Mouse (Mus musculus) ES-E14 (cell line): ENCODE results near the gene Agl. TPM values are rescaled to one million over a fixed set of nuclear protein-coding genes. Genes with fewer than 3 reads are reported as not detected.

Experiments
- DNase-seq: peaks from one replicate; pipeline ENCODE4 v3.0.0-alpha.2; 2013; ENCODE audit warnings: low read depth, low spot score
- H3K27ac ChIP-seq: 2 replicates; pipeline ENCODE4 v1.5.1; 2012; ENCODE audit warnings: low read depth, mild to moderate bottlenecking, low read length, moderate library complexity, mixed read lengths; ENCODE audit not compliant: poor library complexity, insufficient read depth, severe bottlenecking
- H3K36me3 ChIP-seq: 2 replicates; pipeline ENCODE4 v1.6.1; 2012; ENCODE audit warnings: mild to moderate bottlenecking, low read length, moderate library complexity, mixed read lengths; ENCODE audit not compliant: control insufficient read depth, poor library complexity, insufficient read depth, severe bottlenecking
- H3K4me1 ChIP-seq, 2 experiments: fragments of 150-350 bp in 1 of 2; sonication (generic) in 1 of 2; 2 replicates each; pipeline ENCODE4 v1.6.1; 2012; ENCODE audit warnings: low read length in 2 of 2, mild to moderate bottlenecking in 1 of 2, mixed read lengths in 1 of 2; ENCODE audit not compliant: control insufficient read depth in 2 of 2, insufficient read depth in 2 of 2, poor library complexity in 1 of 2
- H3K4me3 ChIP-seq, 2 experiments: fragments of 150-350 bp in 1 of 2; sonication (generic) in 1 of 2; 2 replicates each; pipeline ENCODE4 v1.5.1; 2012; ENCODE audit warnings: low read length in 2 of 2, low read depth in 1 of 2, mild to moderate bottlenecking in 1 of 2, mixed read lengths in 1 of 2; ENCODE audit not compliant: insufficient read depth in 1 of 2, poor library complexity in 1 of 2, severe bottlenecking in 1 of 2
- H3K9ac ChIP-seq: 2 replicates; pipeline ENCODE4 v1.6.1; 2012; ENCODE audit warnings: low read depth, mild to moderate bottlenecking, low read length, mixed read lengths; ENCODE audit not compliant: poor library complexity, insufficient read depth, severe bottlenecking
- H3K9me3 ChIP-seq: fragments of 150-350 bp; sonication (generic); 2 replicates; pipeline ENCODE4 v1.6.1; 2012; ENCODE audit warnings: low read depth, mild to moderate bottlenecking, low read length; ENCODE audit not compliant: control insufficient read depth, insufficient read depth
- CHD2 ChIP-seq: IDR thresholded peaks from 2 replicates; pipeline ENCODE4 v1.6.1; 2014; ENCODE audit warnings: mild to moderate bottlenecking, low read depth, low read length, inconsistent platforms
- HCFC1 ChIP-seq: IDR thresholded peaks from 2 replicates; pipeline ENCODE4 v1.6.1; 2012; ENCODE audit warnings: low read length, inconsistent platforms, borderline replicate concordance; ENCODE audit not compliant: insufficient read depth
- MAFK ChIP-seq: IDR thresholded peaks from 2 replicates; pipeline ENCODE4 v1.6.1; 2014; ENCODE audit warnings: mild to moderate bottlenecking, low read depth, low read length, inconsistent platforms; ENCODE audit not compliant: insufficient read depth
- ZC3H11A ChIP-seq: IDR thresholded peaks from 2 replicates; pipeline ENCODE4 v1.6.1; 2012; ENCODE audit warnings: low read depth, mild to moderate bottlenecking, inconsistent platforms, low read length, borderline replicate concordance
- ZNF384 ChIP-seq: IDR thresholded peaks from 2 replicates; pipeline ENCODE4 v1.6.1; 2012; ENCODE audit warnings: low read depth, low read length, inconsistent platforms
- in situ Hi-C, 2 experiments: fragments of 600-800 bp; cut with MboI; formaldehyde crosslinking; loops; one replicate each; pipeline ENCODE4 v1.15.1; 2025; ENCODE audit warnings: low sequenced_read_pairs in 2 of 2, inconsistent platforms in 1 of 2; ENCODE audit not compliant: unreplicated experiment in 2 of 2
- total RNA-seq: library from RNA; depleted of rRNA; stranded (reverse); fragments of 300-350 nt; gene quantifications from 2 replicates; pipeline ENCODE4 v1.2.3, GENCODE M21; 2012

Gene Agl
- total RNA-seq, 1 experiment: 5.6 TPM

GRCm38 (mm10) chr3:116836681-116837475 lies 28.9 kb upstream of the Agl start:
- no peak for DNase-seq
- in situ Hi-C loops: no loop called here
- TF ChIP-seq ZNF384 (peak; percentile 85), HCFC1 (no peak)
- Histone ChIP-seq H3K4me1 (peaks cover 0 to 2% of the 10 kb centered on the region in 2 experiments; a peak in 1 of 4 replicates), H3K9ac (peak overlapping the region; percentile 68; the same call in 1 of the 2 replicates), H3K27ac (no peak overlapping the region), H3K9me3 (no peaks in the 10 kb centered on the region), H3K36me3 (no peaks in the 10 kb centered on the region), H3K4me3 (peak overlapping the region; percentile 29 to 56)

- H3K27ac ChIP-seq: no peak overlapping the region
- in situ Hi-C loops: no loop called here
- TF ChIP-seq CHD2 (no peak), HCFC1 (no peak), ZC3H11A (peak; percentile 80), ZNF384 (peak; percentile 76), MAFK (no peak)
Measured at GRCm38 (mm10) chr3:116835770-116836680, 28.1 kb upstream of the Agl start.

GRCm38 (mm10) chr3:116835350-116835749 lies 27.4 kb upstream of the Agl start:
- in situ Hi-C loops: no loop called here
- Histone ChIP-seq H3K9ac (no peak overlapping the region; the same call in 1 of the 2 replicates), H3K9me3 (no peaks in the 10 kb centered on the region), H3K27ac (no peak overlapping the region), H3K4me3 (no peak overlapping the region), H3K36me3 (no peaks in the 10 kb centered on the region), H3K4me1 (peaks cover 0 to 2% of the 10 kb centered on the region in 2 experiments; a peak in 1 of 4 replicates)
- TF ChIP-seq ZNF384 (no peak), HCFC1 (no peak), MAFK (no peak), CHD2 (no peak), ZC3H11A (no peak)
- DNase-seq: no peak

More at GRCm38 (mm10) chr3:116835770-116836680, 28.1 kb upstream of the Agl start:
- no peaks in the 10 kb centered on the region for H3K9me3 ChIP-seq
- no peaks in the 10 kb centered on the region for H3K36me3 ChIP-seq
- H3K4me1 ChIP-seq: peaks cover 0 to 2% of the 10 kb centered on the region in 2 experiments; a peak in 1 of 4 replicates
- DNase-seq: peak; percentile 98
- peak overlapping the region; percentile 29 to 56 for H3K4me3 ChIP-seq
- H3K9ac ChIP-seq: peak overlapping the region; percentile 68; the same call in 1 of the 2 replicates

- H3K9me3 ChIP-seq: no peaks in the 10 kb centered on the region
- H3K4me3 ChIP-seq: no peak overlapping the region
- no peak for TF ChIP-seq MAFK
- TF ChIP-seq ZC3H11A: no peak
- no peak for TF ChIP-seq CHD2
- no peak for TF ChIP-seq ZNF384
- TF ChIP-seq HCFC1: no peak
- H3K36me3 ChIP-seq: no peaks in the 10 kb centered on the region
- in situ Hi-C loops: no loop called here
- DNase-seq: no peak
- H3K4me1 ChIP-seq: peaks cover 0 to 2% of the 10 kb centered on the region in 2 experiments; a peak in 1 of 4 replicates
- H3K9ac ChIP-seq: no peak overlapping the region
- H3K27ac ChIP-seq: no peak overlapping the region
Measured at GRCm38 (mm10) chr3:116834241-116834640, 26.3 kb upstream of the Agl start.
